Mouse (Mus musculus) liver, embryonic 14.5 days (tissue): ENCODE data around the gene Tex48. TPM values are rescaled to one million over a fixed set of nuclear protein-coding genes. Genes with fewer than 3 reads are reported as not detected.

Source experiments
- ATAC-seq: fragments of 200-750 bp; cut with Nextera tagmentation; 2 replicates; pipeline ENCODE4 v1.8.0; 2017; ENCODE audit warnings: moderate number of reproducible peaks, mild to moderate bottlenecking, moderate library complexity; ENCODE audit not compliant: insufficient read depth
- DNase-seq, 3 experiments: peaks; one replicate each; pipeline ENCODE4 v3.0.0-alpha.2; 2012 to 2013; ENCODE audit warnings: low read depth in 3 of 3, low spot score in 3 of 3
- H3K27ac ChIP-seq: fragments of 300-500 bp; sonication (generic); 2 replicates; pipeline ENCODE4 v1.5.1; 2014; ENCODE audit warnings: moderate library complexity, mild to moderate bottlenecking, control low read depth, inconsistent platforms
- H3K27me3 ChIP-seq: fragments of 300-500 bp; sonication (generic); 2 replicates; pipeline ENCODE4 v1.6.1; 2014; ENCODE audit warnings: mild to moderate bottlenecking, low read length, moderate library complexity; ENCODE audit not compliant: control insufficient read depth, insufficient read depth
- H3K36me3 ChIP-seq: fragments of 300-500 bp; sonication (generic); replicated peaks from 2 replicates; pipeline ENCODE4 v1.6.1; 2014; ENCODE audit warnings: low read depth; ENCODE audit not compliant: control insufficient read depth, insufficient read depth
- H3K4me1 ChIP-seq, 2 experiments: fragments of 200-500 bp in 1 of 2; fragments of 300-500 bp in 1 of 2; sonication (generic) in 1 of 2; replicated peaks; 2 replicates each; pipeline ENCODE4 v1.6.1; 2012 to 2014; ENCODE audit warnings: antibody characterized with exemption in 1 of 2, inconsistent platforms in 1 of 2, low read length in 1 of 2; ENCODE audit not compliant: control insufficient read depth in 2 of 2, insufficient read depth in 2 of 2
- H3K4me2 ChIP-seq: fragments of 300-500 bp; sonication (generic); 2 replicates; pipeline ENCODE4 v1.6.1; 2014; ENCODE audit warnings: low read depth, mild to moderate bottlenecking, control low read depth, moderate library complexity
- H3K4me3 ChIP-seq, 2 experiments: fragments of 200-500 bp in 1 of 2; fragments of 300-500 bp in 1 of 2; sonication (generic) in 1 of 2; 2 replicates each; pipeline ENCODE4 v1.5.1; 2012 to 2014; ENCODE audit warnings: low read depth in 2 of 2, low read length in 2 of 2, mild to moderate bottlenecking in 2 of 2, control low read depth in 1 of 2, inconsistent platforms in 1 of 2, moderate library complexity in 1 of 2; ENCODE audit not compliant: insufficient read depth in 1 of 2
- H3K9ac ChIP-seq: fragments of 300-500 bp; sonication (generic); replicated peaks from 2 replicates; pipeline ENCODE4 v1.6.1; 2014; ENCODE audit warnings: mild to moderate bottlenecking, control low read depth, moderate library complexity
- H3K9me3 ChIP-seq: fragments of 300-500 bp; sonication (generic); 2 replicates; pipeline ENCODE4 v1.6.1; 2016; ENCODE audit warnings: low read length, mixed read lengths; ENCODE audit not compliant: control insufficient read depth
- CTCF ChIP-seq: IDR thresholded peaks from 2 replicates; pipeline ENCODE4 v1.5.1; 2016; ENCODE audit warnings: antibody characterized with exemption, low read depth, control low read depth
- EP300 ChIP-seq: IDR thresholded peaks from 2 replicates; pipeline ENCODE4 v1.6.1; 2016; ENCODE audit warnings: antibody characterized with exemption, low read depth
- WGBS: fragments of 180-500 bp; shearing (Covaris S2); extraction: QIAGEN DNeasy Blood & Tissue Kit; methylation state at CpG from one replicate; pipeline ENCODE4 v1.1.7; 2014; ENCODE audit not compliant: insufficient replicate concordance; 5-methylcytosine and 5-hydroxymethylcytosine counted together
- polyA plus RNA-seq, 2 experiments: library from polyadenylated mRNA; depleted of rRNA in 1 of 2; stranded (reverse) in 1 of 2; unstranded in 1 of 2; fragments of >200 nt; fragmentation: Nextera tagmentation in 1 of 2; extraction: Ambion mirVana in 1 of 2; gene quantifications; 2 replicates each; pipeline versions ENCODE4 v1.2.1 to v1.2.3; 2012 to 2014

The Tex48 gene
- not detected in 2 replicates for polyA plus RNA-seq (2012; rRNA removed)
- not detected in 2 replicates for polyA plus RNA-seq (2014; fragmentation: Nextera tagmentation; extraction: Ambion mirVana)

- 37% methylated on average over 5 of the region's 5 CpGs for WGBS
- no peaks in the 10 kb centered on the region for H3K36me3 ChIP-seq
- H3K27ac ChIP-seq = no peak within 1 kb of the TSS
- TF ChIP-seq CTCF (peak; percentile 64), EP300 (no peak)
- no peaks in the 10 kb centered on the region for H3K4me1 ChIP-seq
- DNase-seq = peak in 1 of 3 experiments; percentile 6
- H3K9me3 ChIP-seq = no peaks in the 10 kb centered on the region
- H3K27me3 ChIP-seq = no peaks in the 10 kb centered on the region
- no peak within 1 kb of the TSS for H3K9ac ChIP-seq
- H3K4me2 ChIP-seq = no peak within 1 kb of the TSS
- no peak within 1 kb of the TSS for H3K4me3 ChIP-seq
- no peak for ATAC-seq
These were observed at the start of gene Tex48 for GRCm38 (mm10) chr4:63622378-63622835. Gene Tex48 (minus strand): TSS chr4:63622428.

GRCm38 (mm10) chr4:63668255-63668654 lies 46.0 kb upstream of the Tex48 start:
- no peak overlapping the region for H3K4me2 ChIP-seq
- no peaks in the 10 kb centered on the region for H3K4me1 ChIP-seq
- DNase-seq (peak in 1 of 3 experiments; percentile 16), ATAC-seq (no peak)
- H3K36me3 ChIP-seq = no peaks in the 10 kb centered on the region
- 12% methylated on average over 4 of the region's 4 CpGs for WGBS
- no peak overlapping the region for H3K4me3 ChIP-seq
- H3K9me3 ChIP-seq = no peaks in the 10 kb centered on the region
- H3K9ac ChIP-seq = no peak overlapping the region
- H3K27ac ChIP-seq = no peak overlapping the region
- TF ChIP-seq CTCF (no peak), EP300 (no peak)
- no peaks in the 10 kb centered on the region for H3K27me3 ChIP-seq

- no peak overlapping the region for H3K4me3 ChIP-seq
- H3K9ac ChIP-seq = no peak overlapping the region
- ATAC-seq (no peak), DNase-seq (no peak)
- no peaks in the 10 kb centered on the region for H3K9me3 ChIP-seq
- WGBS = 67% methylated on average over 7 of the region's 7 CpGs
- H3K27ac ChIP-seq = no peak overlapping the region
- no peaks in the 10 kb centered on the region for H3K4me1 ChIP-seq
- H3K4me2 ChIP-seq = no peak overlapping the region
- no peaks in the 10 kb centered on the region for H3K36me3 ChIP-seq
- TF ChIP-seq EP300 (no peak), CTCF (no peak)
- H3K27me3 ChIP-seq = no peaks in the 10 kb centered on the region
These were observed 43.5 kb upstream of the Tex48 start for GRCm38 (mm10) chr4:63665738-63666137.

GRCm38 (mm10) chr4:63663279-63663678 lies 41.1 kb upstream of the Tex48 start, which contains the start of gene Gm11214:
Gene Gm11214 (minus strand): TSS chr4:63663379.
- Histone ChIP-seq H3K9ac (no peak within 1 kb of the TSS), H3K27ac (no peak within 1 kb of the TSS), H3K27me3 (no peaks in the 10 kb centered on the region), H3K4me2 (no peak within 1 kb of the TSS), H3K4me1 (no peaks in the 10 kb centered on the region), H3K9me3 (no peaks in the 10 kb centered on the region), H3K36me3 (no peaks in the 10 kb centered on the region), H3K4me3 (no peak within 1 kb of the TSS)
- DNase-seq (no peak), ATAC-seq (no peak)
- 60% methylated on average over 6 of the region's 6 CpGs for WGBS
- TF ChIP-seq EP300 (no peak), CTCF (no peak)

- H3K27ac ChIP-seq = no peak overlapping the region
- WGBS = 51% methylated on average over 1 of the region's 1 CpGs
- no peak for ATAC-seq
- H3K9ac ChIP-seq = no peak overlapping the region
- H3K4me1 ChIP-seq = no peaks in the 10 kb centered on the region
- TF ChIP-seq EP300 = no peak
- TF ChIP-seq CTCF = no peak
- no peaks in the 10 kb centered on the region for H3K36me3 ChIP-seq
- no peak for DNase-seq
- no peak overlapping the region for H3K4me3 ChIP-seq
- no peaks in the 10 kb centered on the region for H3K9me3 ChIP-seq
- no peak overlapping the region for H3K4me2 ChIP-seq
- no peaks in the 10 kb centered on the region for H3K27me3 ChIP-seq
These were observed 39.6 kb upstream of the Tex48 start for GRCm38 (mm10) chr4:63661857-63662256.
